Mouse (Mus musculus) limb, embryonic 13.5 days (tissue): Measurements from ENCODE around the gene Ppil2. TPM values are rescaled to one million over a fixed set of nuclear protein-coding genes. Genes with fewer than 3 reads are reported as not detected.

Source experiments
- ATAC-seq: fragments of 200-750 bp; cut with Nextera tagmentation; 2 replicates; pipeline ENCODE4 v1.8.0; 2017; ENCODE audit warnings: low read depth, moderate number of reproducible peaks, moderate TSS enrichment; ENCODE audit not compliant: low FRiP score
- H3K27ac ChIP-seq: fragments of 300-500 bp; sonication (generic); 2 replicates; pipeline ENCODE4 v1.5.1; 2015; ENCODE audit warnings: inconsistent platforms, mild to moderate bottlenecking, moderate library complexity
- H3K27me3 ChIP-seq: fragments of 300-500 bp; sonication (generic); 2 replicates; pipeline ENCODE4 v1.6.1; 2015; ENCODE audit warnings: mild to moderate bottlenecking, inconsistent platforms
- H3K36me3 ChIP-seq: fragments of 300-500 bp; sonication (generic); 2 replicates; pipeline ENCODE4 v1.6.1; 2015; ENCODE audit warnings: inconsistent platforms, mild to moderate bottlenecking, moderate library complexity
- H3K4me1 ChIP-seq: fragments of 300-500 bp; sonication (generic); 2 replicates; pipeline ENCODE4 v1.6.1; 2015; ENCODE audit warnings: inconsistent platforms
- H3K4me2 ChIP-seq: fragments of 300-500 bp; sonication (generic); replicated peaks from 2 replicates; pipeline ENCODE4 v1.6.1; 2015; ENCODE audit warnings: inconsistent platforms, mild to moderate bottlenecking, moderate library complexity
- H3K4me3 ChIP-seq: fragments of 300-500 bp; sonication (generic); 2 replicates; pipeline ENCODE4 v1.5.1; 2015; ENCODE audit warnings: moderate library complexity, mild to moderate bottlenecking, inconsistent platforms
- H3K9ac ChIP-seq: fragments of 300-500 bp; sonication (generic); 2 replicates; pipeline ENCODE4 v1.6.1; 2015; ENCODE audit warnings: mild to moderate bottlenecking, inconsistent platforms
- H3K9me3 ChIP-seq: fragments of 300-500 bp; sonication (generic); 2 replicates; pipeline ENCODE4 v1.6.1; 2016; ENCODE audit warnings: inconsistent platforms
- WGBS: fragments of 180-500 bp; shearing (Covaris S2); methylation state at CpG from one replicate; pipeline ENCODE4 v1.1.7; 2015; 5-methylcytosine and 5-hydroxymethylcytosine counted together
- microRNA counts: library from miRNA; unstranded; fragments of <30 nt; microRNA quantifications from one replicate; lab custom pipeline; 2016
- microRNA-seq: library from miRNA; unstranded; fragments of <30 nt; microRNA quantifications from one replicate; pipeline ENCODE4, GENCODE M21; 2016
- polyA plus RNA-seq: library from polyadenylated mRNA; unstranded; fragments of >200 nt; fragmentation: Nextera tagmentation; extraction: Ambion mirVana; gene quantifications from 2 replicates; pipeline ENCODE4 v1.2.1, GENCODE M21; 2015

The Ppil2 gene
- polyA plus RNA-seq, 1 experiment from 2014 or later: 150 TPM

- ATAC-seq: no peak
- Histone ChIP-seq H3K9ac (no peak overlapping the region), H3K4me2 (no peak overlapping the region), H3K36me3 (peaks cover 9% of the 10 kb centered on the region), H3K27ac (no peak overlapping the region), H3K4me1 (no peaks in the 10 kb centered on the region), H3K27me3 (no peaks in the 10 kb centered on the region), H3K4me3 (no peak overlapping the region), H3K9me3 (no peaks in the 10 kb centered on the region)
- WGBS: 60% methylated on average over 3 of the region's 3 CpGs
These were observed 57.2 kb downstream of the Ppil2 start for GRCm38 (mm10) chr16:17053903-17054302.

GRCm38 (mm10) chr16:17052087-17052486 is 59.0 kb downstream of the Ppil2 start:
- Histone ChIP-seq H3K9ac (no peak overlapping the region), H3K4me1 (no peaks in the 10 kb centered on the region), H3K4me3 (no peak overlapping the region), H3K36me3 (peaks cover 26% of the 10 kb centered on the region), H3K27ac (no peak overlapping the region), H3K4me2 (no peak overlapping the region), H3K27me3 (no peaks in the 10 kb centered on the region), H3K9me3 (no peaks in the 10 kb centered on the region)
- ATAC-seq: no peak
- 77% methylated on average over 7 of the region's 7 CpGs for WGBS

GRCm38 (mm10) chr16:17049886-17050285 is 61.2 kb downstream of the Ppil2 start:
- H3K9ac ChIP-seq: no peak overlapping the region
- no peak overlapping the region for H3K27ac ChIP-seq
- H3K27me3 ChIP-seq: no peaks in the 10 kb centered on the region
- H3K36me3 ChIP-seq: peaks cover 37% of the 10 kb centered on the region
- H3K4me3 ChIP-seq: no peak overlapping the region
- no peaks in the 10 kb centered on the region for H3K4me1 ChIP-seq
- no peaks in the 10 kb centered on the region for H3K9me3 ChIP-seq
- no peak for ATAC-seq
- no peak overlapping the region for H3K4me2 ChIP-seq
- whole genome bisulfite sequencing: 92% methylated on average over 1 of the region's 1 CpGs

GRCm38 (mm10) chr16:17045287-17045686 is 65.8 kb downstream of the Ppil2 start:
- Histone ChIP-seq H3K9me3 (no peaks in the 10 kb centered on the region), H3K4me2 (no peak overlapping the region), H3K4me3 (no peak overlapping the region), H3K27me3 (no peaks in the 10 kb centered on the region), H3K27ac (no peak overlapping the region), H3K4me1 (no peaks in the 10 kb centered on the region), H3K9ac (no peak overlapping the region), H3K36me3 (peaks cover 83% of the 10 kb centered on the region)
- 77% methylated on average over 3 of the region's 3 CpGs for WGBS
- ATAC-seq: no peak

GRCm38 (mm10) chr16:17044320-17044719 is 66.7 kb downstream of the Ppil2 start:
- Histone ChIP-seq H3K4me2 (no peak overlapping the region), H3K4me1 (no peaks in the 10 kb centered on the region), H3K27me3 (no peaks in the 10 kb centered on the region), H3K9ac (no peak overlapping the region), H3K36me3 (peaks cover 85% of the 10 kb centered on the region), H3K9me3 (no peaks in the 10 kb centered on the region), H3K4me3 (no peak overlapping the region), H3K27ac (no peak overlapping the region)
- ATAC-seq: no peak
- WGBS: 72% methylated on average over 3 of the region's 3 CpGs

- Histone ChIP-seq H3K4me2 (no peak overlapping the region), H3K9me3 (no peaks in the 10 kb centered on the region), H3K4me3 (no peak overlapping the region), H3K27ac (no peak overlapping the region), H3K4me1 (no peaks in the 10 kb centered on the region), H3K9ac (no peak overlapping the region), H3K36me3 (peaks cover 88% of the 10 kb centered on the region), H3K27me3 (no peaks in the 10 kb centered on the region)
- ATAC-seq: no peak
- WGBS: 93% methylated on average over 1 of the region's 1 CpGs
These were observed 69.6 kb downstream of the Ppil2 start for GRCm38 (mm10) chr16:17041417-17041816.

- H3K4me2 ChIP-seq: no peak overlapping the region
- no peaks in the 10 kb centered on the region for H3K9me3 ChIP-seq
- no peak for ATAC-seq
- H3K4me3 ChIP-seq: no peak overlapping the region
- WGBS: 96% methylated on average over 3 of the region's 3 CpGs
- H3K27me3 ChIP-seq: no peaks in the 10 kb centered on the region
- H3K36me3 ChIP-seq: peaks cover 90% of the 10 kb centered on the region
- H3K4me1 ChIP-seq: no peaks in the 10 kb centered on the region
- no peak overlapping the region for H3K27ac ChIP-seq
- H3K9ac ChIP-seq: no peak overlapping the region
These were observed 70.3 kb downstream of the Ppil2 start for GRCm38 (mm10) chr16:17040716-17041115.

MicroRNA genes within 50 kb of the gene (microRNA counts, 519-probe panel; counts per million panel counts)
- 4,515 counts per million, percentile 87 among the panel's probes with 10 or more counts for microRNA mmu-miR-130b (lab: Ali Mortazavi, UCI)
- 3,328 counts per million, percentile 58 among the panel's probes with 10 or more counts for microRNA mmu-miR-301b (lab: Ali Mortazavi, UCI)

Small RNAs within 50 kb of the gene (microRNA-seq; reads per million reads assigned to microRNA genes)
- gene Mir130b (7,230 reads per million, percentile 93 among the genes with 10 or more reads in this experiment), gene Mir301b (96.6 reads per million, percentile 53 among the genes with 10 or more reads in this experiment)

Other genes starting within 250 kb of the Ppil2 start
- 0.23 TPM in 1 of 2 replicates, not detected in the other for gene Igll1, start 247.3 kb downstream of the Ppil2 start, polyA plus RNA-seq
- 67.4 and 85.0 TPM in 2 replicates for gene Top3b, start 240.5 kb downstream of the Ppil2 start, polyA plus RNA-seq
- gene Vpreb1, start 240.4 kb downstream of the Ppil2 start, polyA plus RNA-seq: 2.2 and 2.9 TPM in 2 replicates
- gene Ppm1f, start 214.8 kb downstream of the Ppil2 start, polyA plus RNA-seq: 33.6 and 37.5 TPM in 2 replicates
- 145 and 155 TPM in 2 replicates for gene Mapk1, start 127.9 kb downstream of the Ppil2 start, polyA plus RNA-seq
- 53.8 and 57.3 TPM in 2 replicates for gene Ypel1, start 41.6 kb downstream of the Ppil2 start, polyA plus RNA-seq
- gene 2610318N02Rik, start 13.9 kb upstream of the Ppil2 start, polyA plus RNA-seq: 70.7 and 78.6 TPM in 2 replicates
- gene Sdf2l1, start 21.1 kb upstream of the Ppil2 start, polyA plus RNA-seq: 47.7 and 58.0 TPM in 2 replicates
- 7.2 and 7.6 TPM in 2 replicates for gene Ydjc, start 33.4 kb upstream of the Ppil2 start, polyA plus RNA-seq
- gene Ccdc116, start 36.0 kb upstream of the Ppil2 start, polyA plus RNA-seq: 0.51 and 0.59 TPM in 2 replicates
- 356 and 360 TPM in 2 replicates for gene Ube2l3, start 91.4 kb upstream of the Ppil2 start, polyA plus RNA-seq
- 0.28 and 0.38 TPM in 2 replicates for gene Rimbp3, start 97.3 kb upstream of the Ppil2 start, polyA plus RNA-seq
- 9.1 and 9.3 TPM in 2 replicates for gene Hic2, start 122.3 kb upstream of the Ppil2 start, polyA plus RNA-seq
- gene Tmem191c, start 164.8 kb upstream of the Ppil2 start, polyA plus RNA-seq: 12.6 and 14.3 TPM in 2 replicates
- 0.83 and 0.88 TPM in 2 replicates for gene Serpind1, start 220.1 kb upstream of the Ppil2 start, polyA plus RNA-seq